Mouse (Mus musculus): ENCODE measurements around the gene Hspb8.
A peak's percentile ranks its signal among the peaks of the same experiment; 100 is the strongest.
"Not testable (repeated sequence)": the region's sequence is repeated elsewhere in the genome, so short reads cannot be mapped to it uniquely, and the experiment has no call there.

The Hspb8 gene

GRCm38 (mm10) chr5:116389856-116390542 is 32.7 kb downstream of the Hspb8 start:
- peak in 1 of 2 experiments; percentile 38 for DNase-seq (ENCODE audit: low spot score in 2 of 2)

GRCm38 (mm10) chr5:116389321-116389720 is 33.3 kb downstream of the Hspb8 start:
- DNase-seq (ENCODE audit: low spot score in 2 of 2): no peak

DNA sequence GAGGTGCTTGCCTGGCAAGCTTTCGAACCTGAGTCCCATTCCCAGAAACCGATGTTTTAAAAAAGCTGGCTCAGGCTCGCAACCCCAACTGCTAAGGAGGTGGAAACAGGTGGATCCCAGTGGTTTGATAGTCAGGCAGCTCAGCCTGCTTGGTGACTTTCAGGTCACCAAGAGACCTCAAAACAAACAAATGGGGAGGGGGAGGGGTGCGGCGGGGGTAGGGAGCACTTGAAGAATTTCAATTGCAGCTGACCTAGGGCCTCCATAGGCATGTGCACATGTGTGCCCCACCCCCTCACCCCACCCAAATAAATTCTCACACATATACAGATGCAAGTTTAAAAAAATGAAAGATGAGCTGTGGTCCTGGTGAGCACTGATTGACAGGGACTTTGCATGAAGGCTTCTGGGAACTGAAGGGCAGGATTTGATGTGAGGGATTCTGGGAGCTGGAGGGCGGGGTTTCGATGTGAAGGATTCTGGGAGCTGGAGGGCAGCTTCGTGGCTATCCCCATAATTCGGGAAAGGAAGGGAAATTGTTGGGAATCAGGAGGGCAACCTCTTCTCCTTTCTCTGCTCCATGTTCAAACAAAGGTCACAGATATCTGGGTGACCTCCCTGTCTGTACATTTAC is 35.2 kb downstream of the Hspb8 start:
- DNase-seq (ENCODE audit: low spot score in 2 of 2): no peak

GRCm38 (mm10) chr5:116386020-116386419 is 36.6 kb downstream of the Hspb8 start:
- DNase-seq (ENCODE audit: low spot score in 2 of 2): peak; percentile 42 to 56

- not testable (repeated sequence) for DNase-seq (ENCODE audit: low spot score in 2 of 2)
These were observed 40.0 kb downstream of the Hspb8 start for GRCm38 (mm10) chr5:116382646-116383045.

DNA sequence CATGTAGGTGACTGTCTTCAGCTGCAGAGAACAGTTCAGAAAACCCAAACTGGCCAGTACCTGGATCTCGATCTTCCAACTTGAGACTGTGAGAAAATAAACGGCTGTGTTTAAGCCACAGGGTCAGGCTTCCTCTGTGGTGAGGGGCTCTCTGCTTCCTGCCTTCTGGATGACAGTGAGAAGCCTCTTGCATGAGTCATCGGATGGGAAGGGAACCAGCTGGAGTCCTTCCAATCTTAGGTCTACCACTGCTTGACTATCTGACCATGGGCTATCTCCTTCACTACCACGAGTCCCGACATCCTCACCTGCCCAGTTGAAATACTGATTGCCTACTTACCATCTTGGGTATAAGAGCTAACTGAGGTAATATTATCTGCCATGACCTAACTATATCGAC is 40.9 kb downstream of the Hspb8 start:
- no peak for DNase-seq (ENCODE audit: low spot score in 2 of 2)

GRCm38 (mm10) chr5:116381217-116381616 is 41.4 kb downstream of the Hspb8 start:
- no peak for DNase-seq (ENCODE audit: low spot score in 2 of 2)

DNA sequence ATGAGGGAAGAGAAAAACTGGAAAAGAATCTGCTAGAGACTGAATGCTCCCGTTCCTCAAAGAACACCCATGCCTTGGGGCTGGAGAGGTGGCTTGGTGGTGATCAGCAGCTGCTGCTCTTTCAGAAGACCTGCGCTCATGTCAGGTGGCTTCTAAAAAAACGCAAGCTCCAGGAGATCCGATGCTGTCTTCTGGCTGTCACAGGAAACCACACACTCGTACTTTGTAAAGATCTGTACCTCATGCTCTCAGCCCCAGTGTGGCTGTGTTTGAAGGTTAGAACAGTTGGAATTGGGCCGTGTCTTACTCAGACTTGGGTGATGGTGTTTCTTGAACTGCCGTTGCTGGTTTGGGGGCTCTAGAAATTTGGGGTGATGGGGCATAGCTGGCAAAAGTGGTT is 42.3 kb downstream of the Hspb8 start:
- DNase-seq (ENCODE audit: low spot score in 2 of 2): no peak

DNA sequence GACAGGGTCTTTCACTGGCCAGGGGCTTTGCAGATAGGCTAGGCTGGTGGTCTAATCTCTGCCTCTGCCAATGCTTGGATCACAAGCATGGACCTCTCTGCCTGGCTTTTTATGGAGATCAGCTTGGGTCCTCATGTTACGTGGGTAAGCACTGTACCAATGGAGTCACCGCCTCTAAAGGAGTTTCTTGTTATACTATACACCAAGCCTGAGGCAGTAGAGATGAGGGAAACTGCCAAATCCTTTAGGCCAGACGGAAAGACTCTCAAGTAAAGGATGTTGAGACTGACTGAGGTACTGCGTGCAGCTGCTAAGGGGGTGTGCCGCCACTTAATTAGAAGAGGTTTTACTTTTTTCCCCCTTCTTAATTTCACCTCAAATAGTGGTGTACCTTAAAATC is 43.8 kb downstream of the Hspb8 start:
- DNase-seq (ENCODE audit: low spot score in 2 of 2): no peak

- DNase-seq (ENCODE audit: low spot score in 2 of 2): no peak
These were observed 54.7 kb downstream of the Hspb8 start for GRCm38 (mm10) chr5:116367923-116368322.

GRCm38 (mm10) chr5:116366889-116367682 is 55.6 kb downstream of the Hspb8 start:
- no peak for DNase-seq (ENCODE audit: low spot score in 2 of 2)

DNA sequence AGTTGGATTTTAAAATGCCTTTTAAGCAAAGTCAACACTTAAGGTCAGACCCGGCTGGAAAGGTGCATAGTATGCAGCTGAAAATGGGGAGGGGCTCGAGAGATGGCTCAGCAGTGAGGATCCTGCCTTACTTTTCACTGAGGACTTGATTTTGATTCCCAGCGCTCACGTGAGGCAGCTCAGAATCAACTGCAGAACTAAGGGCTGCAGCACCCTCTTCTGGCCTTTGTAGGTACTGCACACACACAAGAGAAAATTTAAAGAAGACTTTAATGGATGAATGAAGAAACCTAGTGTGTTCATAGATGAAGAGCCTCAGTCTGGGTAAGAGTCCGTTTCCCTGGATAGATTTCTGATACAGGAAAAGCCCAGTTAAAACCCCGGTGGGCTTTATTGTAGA is 61.3 kb downstream of the Hspb8 start:
- no peak for DNase-seq (ENCODE audit: low spot score in 2 of 2)

GRCm38 (mm10) chr5:116360751-116361150 is 61.9 kb downstream of the Hspb8 start:
- DNase-seq (ENCODE audit: low spot score in 2 of 2): no peak

Measured in urinary bladder, adult 18-20 months (tissue).